Mouse (Mus musculus): ENCODE results near the gene Plekhg3.

Gene Plekhg3

DNA sequence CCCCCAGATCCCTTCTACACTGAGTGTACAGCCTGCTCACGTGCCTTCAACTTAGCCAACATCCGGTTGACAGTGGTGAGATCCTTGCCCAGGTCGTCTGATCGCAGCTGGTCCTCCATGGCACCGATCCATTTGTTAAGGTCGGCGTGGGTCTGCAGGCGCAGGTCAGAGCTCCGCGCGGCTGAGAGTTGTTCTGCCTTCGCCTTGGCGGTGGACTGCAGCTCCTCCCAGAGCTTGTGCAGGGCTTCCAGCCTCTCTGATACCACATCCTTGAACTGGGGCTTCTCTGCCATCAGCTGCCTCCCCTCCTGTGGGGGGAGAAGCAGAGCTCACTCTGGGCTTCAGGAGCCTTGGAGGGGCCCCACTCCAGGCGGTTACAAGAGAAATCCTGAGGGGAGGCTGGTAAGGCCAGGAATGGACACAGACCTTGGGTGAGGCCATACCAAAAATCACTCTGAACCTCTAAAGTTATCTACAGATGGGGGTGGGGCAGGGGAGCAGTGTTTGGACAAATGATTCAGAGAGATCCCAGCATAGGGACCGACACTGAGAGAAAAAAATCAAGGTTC lies 78.4 kb downstream of the Plekhg3 start:
- no peak for ATAC-seq (ENCODE audit: insufficient number of reproducible peaks, low FRiP score, low TSS enrichment)

GRCm38 (mm10) chr12:76612621-76613020 lies 81.9 kb downstream of the Plekhg3 start:
- ATAC-seq (ENCODE audit: insufficient number of reproducible peaks, low FRiP score, low TSS enrichment): no peak

GRCm38 (mm10) chr12:76614868-76615579 lies 84.3 kb downstream of the Plekhg3 start:
- ATAC-seq (ENCODE audit: insufficient number of reproducible peaks, low FRiP score, low TSS enrichment): no peak

- ATAC-seq (ENCODE audit: insufficient number of reproducible peaks, low FRiP score, low TSS enrichment): no peak
Observed at GRCm38 (mm10) chr12:76615580-76615937, 84.9 kb downstream of the Plekhg3 start.

DNA sequence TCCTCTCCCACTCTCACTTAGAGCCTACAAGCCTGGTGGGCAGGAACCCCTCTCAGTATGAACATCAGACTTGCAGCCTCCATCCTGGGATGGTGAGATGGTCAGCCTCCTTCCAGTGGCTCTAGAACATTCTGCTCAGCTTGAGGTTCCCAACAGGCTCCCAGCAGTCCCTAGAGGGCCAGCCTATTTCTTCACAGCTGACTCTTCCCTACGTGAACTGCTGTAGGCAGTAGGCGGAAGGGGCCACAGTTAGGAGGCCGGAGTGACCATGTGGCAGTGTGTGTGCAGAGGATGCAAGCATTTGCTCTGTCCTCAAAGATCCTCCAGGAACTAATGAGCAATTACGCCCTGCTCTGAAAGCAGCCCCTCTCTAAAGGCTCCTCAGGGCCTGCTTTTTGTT lies 87.5 kb downstream of the Plekhg3 start:
- ATAC-seq (ENCODE audit: insufficient number of reproducible peaks, low FRiP score, low TSS enrichment): no peak

DNA sequence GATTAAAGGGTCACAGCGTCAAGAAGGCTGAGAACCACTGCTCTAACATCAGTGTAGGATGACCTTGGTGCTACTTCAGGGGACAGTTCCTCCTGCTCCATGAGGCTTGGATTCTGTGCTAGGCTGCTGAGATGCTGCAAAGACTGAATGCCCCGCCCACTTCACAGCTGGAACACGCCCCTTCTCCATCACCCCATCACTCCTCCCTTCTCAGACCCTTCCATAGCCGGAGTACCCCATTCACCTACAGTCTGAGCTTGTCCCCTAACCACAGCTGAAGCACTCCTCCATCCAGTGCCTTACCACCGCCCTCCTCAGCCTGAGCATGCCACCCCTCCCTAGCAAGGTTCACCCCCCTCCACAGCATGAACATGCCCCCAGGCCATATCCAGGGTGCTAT lies 89.2 kb downstream of the Plekhg3 start:
- ATAC-seq (ENCODE audit: insufficient number of reproducible peaks, low FRiP score, low TSS enrichment): no peak

- no peak for ATAC-seq (ENCODE audit: insufficient number of reproducible peaks, low FRiP score, low TSS enrichment)
Observed at GRCm38 (mm10) chr12:76623374-76623773, 92.7 kb downstream of the Plekhg3 start.

Measured in cerebellum, adult (tissue).